Mouse (Mus musculus): ENCODE measurements around the gene Slc1a5. TPM values are rescaled to one million over a fixed set of nuclear protein-coding genes. Genes with fewer than 3 reads are reported as not detected.

The Slc1a5 gene
- polyA plus RNA-seq, 1 experiment from 2014 or later = 48.6 TPM

- ATAC-seq (ENCODE audit: low FRiP score, low TSS enrichment) = no peak
- 86% methylated on average over 4 of the region's 4 CpGs for WGBS
- peaks cover 27% of the 10 kb centered on the region for H3K36me3 ChIP-seq (ENCODE audit: control insufficient read depth, insufficient read depth, low read length)
These were observed 35.8 kb upstream of the Slc1a5 start for GRCm38 (mm10) chr7:16745373-16745772.

GRCm38 (mm10) chr7:16746093-16746492 is 35.0 kb upstream of the Slc1a5 start:
- peak; percentile 40; the same call in 1 of the 2 replicates for ATAC-seq (ENCODE audit: low FRiP score, low TSS enrichment)
- Histone ChIP-seq H3K36me3 (ENCODE audit: control insufficient read depth, insufficient read depth, low read length) (peaks cover 25% of the 10 kb centered on the region), H3K4me1 (replicated peaks; ENCODE audit: control insufficient read depth, insufficient read depth) (no peaks in the 10 kb centered on the region), H3K9me3 (ENCODE audit: control insufficient read depth, low read length) (no peaks in the 10 kb centered on the region), H3K27ac (replicated peaks) (no peak overlapping the region), H3K4me2 (replicated peaks; ENCODE audit: low read depth) (no peak overlapping the region), H3K9ac (ENCODE audit: low read length) (no peak overlapping the region), H3K27me3 (ENCODE audit: control insufficient read depth, insufficient read depth, low read length) (no peaks in the 10 kb centered on the region), H3K4me3 (ENCODE audit: low read depth, low read length) (no peak overlapping the region)
- 58% methylated on average over 3 of the region's 3 CpGs for WGBS
- DNase-seq (ENCODE audit: low spot score) = peak; percentile 62
- TF ChIP-seq EP300 (optimal IDR thresholded peaks at IDR 0.05) (no peak), CTCF (IDR thresholded peaks at IDR 0.05; ENCODE audit: low read depth) (peak; percentile 91)

More at GRCm38 (mm10) chr7:16745373-16745772, 35.8 kb upstream of the Slc1a5 start:
- no peak overlapping the region for H3K9ac ChIP-seq (ENCODE audit: low read length)
- DNase-seq (ENCODE audit: low spot score) = no peak
- no peak overlapping the region for H3K4me3 ChIP-seq (ENCODE audit: low read depth, low read length)
- no peaks in the 10 kb centered on the region for H3K4me1 ChIP-seq (replicated peaks; ENCODE audit: control insufficient read depth, insufficient read depth)
- TF ChIP-seq EP300 (optimal IDR thresholded peaks at IDR 0.05) = no peak
- no peak for TF ChIP-seq CTCF (IDR thresholded peaks at IDR 0.05; ENCODE audit: low read depth)
- no peaks in the 10 kb centered on the region for H3K9me3 ChIP-seq (ENCODE audit: control insufficient read depth, low read length)
- H3K4me2 ChIP-seq (replicated peaks; ENCODE audit: low read depth) = no peak overlapping the region
- no peak overlapping the region for H3K27ac ChIP-seq (replicated peaks)
- H3K27me3 ChIP-seq (ENCODE audit: control insufficient read depth, insufficient read depth, low read length) = no peaks in the 10 kb centered on the region

- DNase-seq (ENCODE audit: low spot score) = no peak
- Histone ChIP-seq H3K27me3 (ENCODE audit: control insufficient read depth, insufficient read depth, low read length) (no peaks in the 10 kb centered on the region), H3K36me3 (ENCODE audit: control insufficient read depth, insufficient read depth, low read length) (peaks cover 23% of the 10 kb centered on the region), H3K9me3 (ENCODE audit: control insufficient read depth, low read length) (no peaks in the 10 kb centered on the region), H3K9ac (ENCODE audit: low read length) (no peak overlapping the region), H3K4me3 (ENCODE audit: low read depth, low read length) (no peak overlapping the region), H3K4me2 (replicated peaks; ENCODE audit: low read depth) (no peak overlapping the region), H3K4me1 (replicated peaks; ENCODE audit: control insufficient read depth, insufficient read depth) (no peaks in the 10 kb centered on the region), H3K27ac (replicated peaks) (no peak overlapping the region)
- no peak for TF ChIP-seq EP300 (optimal IDR thresholded peaks at IDR 0.05)
- TF ChIP-seq CTCF (IDR thresholded peaks at IDR 0.05; ENCODE audit: low read depth) = no peak
- whole genome bisulfite sequencing = 85% methylated on average over 6 of the region's 6 CpGs
- no peak for ATAC-seq (ENCODE audit: low FRiP score, low TSS enrichment)
These were observed 33.5 kb upstream of the Slc1a5 start for GRCm38 (mm10) chr7:16747656-16748055.

GRCm38 (mm10) chr7:16752016-16752415 is 29.1 kb upstream of the Slc1a5 start:
- Histone ChIP-seq H3K4me2 (replicated peaks; ENCODE audit: low read depth) (no peak overlapping the region), H3K27me3 (ENCODE audit: control insufficient read depth, insufficient read depth, low read length) (no peaks in the 10 kb centered on the region), H3K9ac (ENCODE audit: low read length) (no peak overlapping the region), H3K4me3 (ENCODE audit: low read depth, low read length) (no peak overlapping the region), H3K36me3 (ENCODE audit: control insufficient read depth, insufficient read depth, low read length) (peaks cover 15% of the 10 kb centered on the region), H3K4me1 (replicated peaks; ENCODE audit: control insufficient read depth, insufficient read depth) (no peaks in the 10 kb centered on the region), H3K9me3 (ENCODE audit: control insufficient read depth, low read length) (no peaks in the 10 kb centered on the region), H3K27ac (replicated peaks) (no peak overlapping the region)
- TF ChIP-seq CTCF (IDR thresholded peaks at IDR 0.05; ENCODE audit: low read depth) = no peak
- TF ChIP-seq EP300 (optimal IDR thresholded peaks at IDR 0.05) = no peak
- peak; percentile 68 for ATAC-seq (ENCODE audit: low FRiP score, low TSS enrichment)
- peak; percentile 33 for DNase-seq (ENCODE audit: low spot score)
- 56% methylated on average over 12 of the region's 12 CpGs for WGBS

GRCm38 (mm10) chr7:16755362-16756017 is 25.6 kb upstream of the Slc1a5 start:
- no peak for ATAC-seq (ENCODE audit: low FRiP score, low TSS enrichment)
- H3K9ac ChIP-seq (ENCODE audit: low read length) = no peak overlapping the region

GRCm38 (mm10) chr7:16758872-16759574 is 22.1 kb upstream of the Slc1a5 start:
- no peaks in the 10 kb centered on the region for H3K4me1 ChIP-seq (replicated peaks; ENCODE audit: control insufficient read depth, insufficient read depth)
- 69% methylated on average over 10 of the region's 11 CpGs for WGBS

More at GRCm38 (mm10) chr7:16755362-16756017, 25.6 kb upstream of the Slc1a5 start:
- H3K27ac ChIP-seq (replicated peaks) = 0 out of 2 replicates have a peak overlapping the region, but pooled peaks have one; percentile 13
- TF ChIP-seq EP300 (optimal IDR thresholded peaks at IDR 0.05) (no peak), CTCF (IDR thresholded peaks at IDR 0.05; ENCODE audit: low read depth) (no peak)
- no peaks in the 10 kb centered on the region for H3K36me3 ChIP-seq (ENCODE audit: control insufficient read depth, insufficient read depth, low read length)
- no peak overlapping the region for H3K4me3 ChIP-seq (ENCODE audit: low read depth, low read length)
- no peak overlapping the region for H3K4me2 ChIP-seq (replicated peaks; ENCODE audit: low read depth)
- H3K4me1 ChIP-seq (replicated peaks; ENCODE audit: control insufficient read depth, insufficient read depth) = no peaks in the 10 kb centered on the region
- H3K9me3 ChIP-seq (ENCODE audit: control insufficient read depth, low read length) = no peaks in the 10 kb centered on the region
- DNase-seq (ENCODE audit: low spot score) = no peak
- H3K27me3 ChIP-seq (ENCODE audit: control insufficient read depth, insufficient read depth, low read length) = no peaks in the 10 kb centered on the region
- WGBS = 44% methylated on average over 17 of the region's 17 CpGs

More at GRCm38 (mm10) chr7:16758872-16759574, 22.1 kb upstream of the Slc1a5 start:
- Histone ChIP-seq H3K27ac (replicated peaks) (no peak overlapping the region), H3K4me3 (ENCODE audit: low read depth, low read length) (no peak overlapping the region), H3K9ac (ENCODE audit: low read length) (no peak overlapping the region), H3K27me3 (ENCODE audit: control insufficient read depth, insufficient read depth, low read length) (no peaks in the 10 kb centered on the region), H3K36me3 (ENCODE audit: control insufficient read depth, insufficient read depth, low read length) (no peaks in the 10 kb centered on the region), H3K9me3 (ENCODE audit: control insufficient read depth, low read length) (no peaks in the 10 kb centered on the region), H3K4me2 (replicated peaks; ENCODE audit: low read depth) (no peak overlapping the region)
- ATAC-seq (ENCODE audit: low FRiP score, low TSS enrichment) = no peak
- DNase-seq (ENCODE audit: low spot score) = no peak
- TF ChIP-seq EP300 (optimal IDR thresholded peaks at IDR 0.05) (no peak), CTCF (IDR thresholded peaks at IDR 0.05; ENCODE audit: low read depth) (no peak)
